Mouse (Mus musculus): ENCODE results near the gene Ubc.

- TF ChIP-seq FLI1 (IDR thresholded peaks at IDR 0.05; ENCODE audit: low read length) (no peak), GATA1 (IDR thresholded peaks at IDR 0.05; ENCODE audit: borderline replicate concordance, low read length) (no peak)
These were observed 41.9 kb downstream of the Ubc start for GRCm38 (mm10) chr5:125348067-125348466.

Data from megakaryocyte, embryonic 14.5 days (primary cell).